Mouse (Mus musculus): ENCODE results near the gene Snrk.

- TF ChIP-seq CTCF (IDR thresholded peaks at IDR 0.05; ENCODE audit: low read depth, low read length) (peak; percentile 50), POLR2A (IDR thresholded peaks at IDR 0.05; ENCODE audit: insufficient read depth, low read length) (no peak), EP300 (IDR thresholded peaks at IDR 0.05; ENCODE audit: insufficient read depth, low read depth, low read length) (no peak)
Measured at GRCm38 (mm10) chr9:122156389-122157078, 39.5 kb downstream of the Snrk start.

Measured in ES-Bruce4 (cell line).